ENCODE assay signal across 13 mouse cellular contexts in the genomic region with DNA sequence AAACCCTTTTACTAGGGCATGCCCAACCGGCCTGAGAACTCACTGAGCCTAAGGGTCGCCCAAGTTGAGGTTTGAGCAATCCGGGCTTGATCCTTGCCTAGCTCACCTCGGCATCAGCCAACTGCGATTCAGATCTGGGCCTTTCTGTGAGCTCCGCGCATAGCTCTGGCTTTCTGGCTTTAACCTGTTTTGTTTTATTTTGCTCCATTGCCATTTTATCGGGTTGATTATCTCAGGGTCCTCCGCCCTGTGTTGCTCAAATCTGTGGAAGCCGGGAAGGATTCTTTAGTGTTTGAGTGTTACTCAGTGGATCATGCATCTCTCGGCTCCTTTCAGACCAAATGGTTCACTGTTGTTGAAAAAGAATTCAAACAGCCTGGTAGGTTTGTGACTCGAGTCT. TPM values are rescaled to one million over a fixed set of nuclear protein-coding genes. Genes with fewer than 3 reads are reported as not detected.
DNase-seq lines count a peak whose midpoint lies in the region; ATAC-seq and TF ChIP-seq lines count a peak whose summit lies in the region.
"Had no signal": no experiment of that assay in that cellular context is flagged by ENCODE, and none has a peak within 500 bp of the region (broad histone marks: within the 10 kb centered on the region; RNA-seq: fewer than 3 reads in every experiment).

No protein-coding gene starts in this region.

- 0 out of 2 replicates have a peak, but pooled peaks cover 2% of the 10 kb centered on the region for H3K4me1 ChIP-seq in hindbrain, embryonic 11.5 days (replicated peaks; ENCODE audit: control insufficient read depth, insufficient read depth, low read length)
- H3K4me1 ChIP-seq in kidney, postnatal 0 days (replicated peaks; ENCODE audit: insufficient read depth, low read length) = peaks cover 33% of the 10 kb centered on the region
- no peaks in the 10 kb centered on the region; the same call in 1 of the 2 replicates for H3K4me1 ChIP-seq in small intestine, adult 2 months (ENCODE audit: control insufficient read depth, insufficient read depth, insufficient read length, low read length)
- no peaks in the 10 kb centered on the region for H3K4me1 ChIP-seq in lung, adult 2 months (ENCODE audit: control insufficient read depth, insufficient read depth, low read length)

- H3K36me3 ChIP-seq in hindbrain, embryonic 11.5 days (ENCODE audit: control insufficient read depth, insufficient read depth, low read length) = no peaks in the 10 kb centered on the region
- no peaks in the 10 kb centered on the region for H3K36me3 ChIP-seq in kidney, postnatal 0 days (ENCODE audit: insufficient read depth, low read length)
- no peaks in the 10 kb centered on the region for H3K36me3 ChIP-seq in small intestine, adult 2 months (ENCODE audit: control insufficient read depth, insufficient read depth, low read length)

- WGBS in hindbrain, embryonic 11.5 days = 2% methylated on average over 12 of the region's 12 CpGs
- 11% methylated on average over 12 of the region's 12 CpGs for WGBS in kidney, postnatal 0 days
- WGBS in small intestine, adult 2 months = 39% methylated on average over 12 of the region's 12 CpGs
- WGBS in lung, adult 2 months = 20% methylated on average over 12 of the region's 12 CpGs

- peak; percentile 17 to 20 for DNase-seq in kidney, adult 8-10 months
- no peak for DNase-seq in kidney, postnatal 14 days
- peak; percentile 63 for DNase-seq in hindbrain, embryonic 11.5 days (ENCODE audit: low spot score)
- peak; percentile 53 for DNase-seq in kidney, postnatal 0 days (ENCODE audit: low spot score)
- DNase-seq in lung, adult 2 months = no peak
- DNase-seq in testis, postnatal 14 days (ENCODE audit: low spot score) = no peak
- DNase-seq: cerebellum, adult 9-11 months; gastrocnemius, postnatal 25 days; lung, postnatal 4 days; thymus, postnatal 25 days had no signal

- TF ChIP-seq CTCF in kidney, postnatal 0 days (IDR thresholded peaks at IDR 0.05; ENCODE audit: low read depth) = no peak
- no peak for TF ChIP-seq CTCF in small intestine, adult 2 months (IDR thresholded peaks at IDR 0.05; ENCODE audit: extremely low read depth, insufficient read length, insufficient replicate concordance, low read depth, low read length)
- TF ChIP-seq CTCF in lung, adult 2 months (IDR thresholded peaks at IDR 0.05; ENCODE audit: insufficient read depth, low read length) = no peak

- no peak for TF ChIP-seq POLR2A in small intestine, adult 2 months (IDR thresholded peaks at IDR 0.05; ENCODE audit: low read depth, low read length)
- no peak for TF ChIP-seq POLR2A in lung, adult 2 months (IDR thresholded peaks at IDR 0.05; ENCODE audit: borderline replicate concordance, extremely low read depth, low read depth, low read length)

- peak overlapping the region; percentile 38 for H3K4me2 ChIP-seq in hindbrain, embryonic 11.5 days (replicated peaks; ENCODE audit: low read depth, low read length)
- H3K4me2 ChIP-seq in kidney, postnatal 0 days (ENCODE audit: low read length) = peak overlapping the region; percentile 75

- H3K9me3 ChIP-seq in hindbrain, embryonic 11.5 days (ENCODE audit: control insufficient read depth, low read length) = no peaks in the 10 kb centered on the region
- no peaks in the 10 kb centered on the region for H3K9me3 ChIP-seq in kidney, postnatal 0 days (replicated peaks; ENCODE audit: low read length)

- peak overlapping the region; percentile 36 for H3K4me3 ChIP-seq in hindbrain, embryonic 11.5 days (ENCODE audit: low read depth, low read length)
- H3K4me3 ChIP-seq in kidney, postnatal 0 days (replicated peaks; ENCODE audit: low read depth, low read length) = peak overlapping the region; percentile 37
- H3K4me3 ChIP-seq in small intestine, adult 2 months (ENCODE audit: low read depth, low read length) = peak overlapping the region; percentile 35
- H3K4me3 ChIP-seq in lung, adult 2 months (replicated peaks; ENCODE audit: extremely low read depth, low read depth, low read length) = no peak overlapping the region

- peak overlapping the region; percentile 68 for H3K9ac ChIP-seq in hindbrain, embryonic 11.5 days (ENCODE audit: low read depth, low read length)
- peak overlapping the region; percentile 69 for H3K9ac ChIP-seq in kidney, postnatal 0 days (ENCODE audit: low read depth, low read length)

- H3K27ac ChIP-seq in hindbrain, embryonic 11.5 days (ENCODE audit: low read depth, low read length) = peak overlapping the region; percentile 88
- peak overlapping the region; percentile 98 for H3K27ac ChIP-seq in kidney, postnatal 0 days
- H3K27ac ChIP-seq in small intestine, adult 2 months (ENCODE audit: insufficient read depth, low read depth, low read length) = peak overlapping the region; percentile 83

- ATAC-seq in hindbrain, embryonic 11.5 days (ENCODE audit: low FRiP score) = no peak
- no peak for ATAC-seq in kidney, postnatal 0 days (replicated peaks; ENCODE audit: low FRiP score, low read depth)
- no peak for ATAC-seq in inflammation-experienced regulatory T-cells, adult 6 months

- H3K27me3 ChIP-seq in hindbrain, embryonic 11.5 days (ENCODE audit: control insufficient read depth, insufficient read depth, low read length) = peaks cover 76% of the 10 kb centered on the region
- H3K27me3 ChIP-seq in kidney, postnatal 0 days (ENCODE audit: insufficient read depth, low read length) = no peaks in the 10 kb centered on the region
- H3K27me3 ChIP-seq in small intestine, adult 2 months (ENCODE audit: control insufficient read depth, insufficient read depth, low read length) = peaks cover 44% of the 10 kb centered on the region

RNA-seq across cellular contexts. Expression of a gene that starts 40.0 kb away (rescaled TPM):
- polyA plus RNA-seq in hindbrain, embryonic 11.5 days (2014; fragmentation: Nextera tagmentation; extraction: Ambion mirVana) = 37.3 and 37.8 TPM in 2 replicates
- polyA plus RNA-seq in kidney, postnatal 0 days (2015; fragmentation: Nextera tagmentation; extraction: Ambion mirVana) = 5.9 and 7.0 TPM in 2 replicates
- polyA plus RNA-seq in small intestine, adult 2 months (2012; rRNA removed) = 0.38 and 2.1 TPM in 2 replicates
- polyA plus RNA-seq in lung, adult 2 months (2012; rRNA removed) = 0.31 and 1.1 TPM in 2 replicates
- polyA plus RNA-seq in inflammation-experienced regulatory T-cells, adult 6 months (2017; shearing (Covaris generic)) = not detected
- polyA plus RNA-seq: heart, postnatal 0 days had no signal

Comparison
In these comparisons a context has a peak if more than half of its experiments do, and no peak if none do; other contexts are left out.
1. DNase-seq: peak in kidney, adult 8-10 months (2 of 2), hindbrain, embryonic 11.5 days (single experiment) and kidney, postnatal 0 days (single experiment); none in kidney, postnatal 14 days (single experiment), lung, adult 2 months (single experiment) and testis, postnatal 14 days (single experiment).
2. Peak in every context shown above with its lines, with median percentiles within 50 percentile points of each other: H3K27ac ChIP-seq.